Mouse (Mus musculus) CD8-positive naive resting alpha-beta T cell, adult 2 months (primary cell): ENCODE data around the gene Cdhr4.
"Not testable (repeated sequence)": the region's sequence is repeated elsewhere in the genome, so short reads cannot be mapped to it uniquely, and the experiment has no call there.

Source experiments
- DNase-seq, 2 experiments: peaks; one replicate each; pipeline ENCODE4 v3.0.0; 2022; ENCODE audit warnings: low read depth in 2 of 2, low spot score in 2 of 2

Gene Cdhr4

GRCm38 (mm10) chr9:108002778-108003530, 10.7 kb downstream of the Cdhr4 start:
- peak in 1 of 2 experiments; percentile 41 for DNase-seq

- DNase-seq: peak; percentile 43 to 50
Observed at GRCm38 (mm10) chr9:108003531-108003890, 11.2 kb downstream of the Cdhr4 start.

- no peak for DNase-seq
Observed at GRCm38 (mm10) chr9:108008041-108008440, 15.7 kb downstream of the Cdhr4 start.

GRCm38 (mm10) chr9:108010385-108010784, 18.1 kb downstream of the Cdhr4 start:
- DNase-seq: no peak

- not testable (repeated sequence) for DNase-seq
Observed at GRCm38 (mm10) chr9:108013577-108013976, 21.3 kb downstream of the Cdhr4 start.

GRCm38 (mm10) chr9:108017127-108017526, 24.8 kb downstream of the Cdhr4 start:
- no peak for DNase-seq

GRCm38 (mm10) chr9:108020741-108021140, 28.4 kb downstream of the Cdhr4 start:
- DNase-seq: no peak

GRCm38 (mm10) chr9:108023216-108023615, 30.9 kb downstream of the Cdhr4 start:
- no peak for DNase-seq

GRCm38 (mm10) chr9:108026584-108026983, 34.3 kb downstream of the Cdhr4 start:
- DNase-seq: no peak

- DNase-seq: no peak
Observed at GRCm38 (mm10) chr9:108027867-108028266, 35.6 kb downstream of the Cdhr4 start.

GRCm38 (mm10) chr9:108032126-108032525, 39.8 kb downstream of the Cdhr4 start:
- no peak for DNase-seq

- DNase-seq: no peak
Observed at GRCm38 (mm10) chr9:108035331-108036156, 43.2 kb downstream of the Cdhr4 start.

GRCm38 (mm10) chr9:108044751-108045492, 52.6 kb downstream of the Cdhr4 start:
- no peak for DNase-seq

GRCm38 (mm10) chr9:108046582-108046981, 54.3 kb downstream of the Cdhr4 start:
- no peak for DNase-seq

GRCm38 (mm10) chr9:108047601-108048565, 55.6 kb downstream of the Cdhr4 start:
- no peak for DNase-seq

- DNase-seq: peak in 1 of 2 experiments; percentile 19
Observed at GRCm38 (mm10) chr9:108048566-108048955, 56.3 kb downstream of the Cdhr4 start.

GRCm38 (mm10) chr9:108049016-108049455, 56.7 kb downstream of the Cdhr4 start, which contains the start of gene Gmppb:
TSS of gene Gmppb (plus strand) at chr9:108049242.
- peak; percentile 92 to 93 for DNase-seq
